Mouse (Mus musculus): ENCODE data around the gene Mettl18. TPM values are rescaled to one million over a fixed set of nuclear protein-coding genes. Genes with fewer than 3 reads are reported as not detected.
"Not testable (repeated sequence)": the region's sequence is repeated elsewhere in the genome, so short reads cannot be mapped to it uniquely, and the experiment has no call there.

Gene Mettl18
- total RNA-seq (2021) = 1 to 10 TPM; 5.0 to 5.3 TPM

- peak; percentile 88 to 89 for DNase-seq (ENCODE audit: low spot score in 2 of 2)
- intact Hi-C loops (cut with DNase I) = loop anchor here (1.0 kb wide), 1 partner anchor 66 kb away; the partner anchor contains the start of gene Scyl3
Measured at GRCm38 (mm10) chr1:163994721-163995608, at the start of gene Mettl18, which contains the start of gene BC055324. Mettl18 (plus strand) TSS chr1:163994889. BC055324 (minus strand) TSS chr1:163994796.

GRCm38 (mm10) chr1:163953396-163953795 lies 41.3 kb upstream of the Mettl18 start:
- no peak for DNase-seq (ENCODE audit: low spot score in 2 of 2)
- intact Hi-C loops (cut with DNase I) = no loop called here

DNA sequence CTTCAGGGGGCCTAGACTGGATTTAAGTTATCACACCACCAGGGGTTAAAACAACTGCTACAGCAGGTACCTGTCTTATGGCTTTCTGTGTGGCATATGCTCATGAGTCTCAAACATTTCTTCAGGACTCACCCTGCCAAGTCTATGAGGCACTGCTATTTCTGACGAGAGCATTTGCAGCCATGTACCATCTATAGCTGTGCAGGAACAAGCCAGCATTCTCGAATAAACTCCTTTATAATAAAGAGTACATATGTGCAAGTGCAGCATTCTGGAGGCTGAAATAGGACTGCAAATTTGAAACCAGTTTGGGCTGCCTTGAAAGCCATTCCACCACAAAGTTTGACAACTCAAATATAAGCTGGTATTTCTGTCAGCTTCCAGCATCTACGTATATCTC lies 36.7 kb upstream of the Mettl18 start:
- intact Hi-C loops (cut with DNase I) = no loop called here
- no peak for DNase-seq (ENCODE audit: low spot score in 2 of 2)

DNA sequence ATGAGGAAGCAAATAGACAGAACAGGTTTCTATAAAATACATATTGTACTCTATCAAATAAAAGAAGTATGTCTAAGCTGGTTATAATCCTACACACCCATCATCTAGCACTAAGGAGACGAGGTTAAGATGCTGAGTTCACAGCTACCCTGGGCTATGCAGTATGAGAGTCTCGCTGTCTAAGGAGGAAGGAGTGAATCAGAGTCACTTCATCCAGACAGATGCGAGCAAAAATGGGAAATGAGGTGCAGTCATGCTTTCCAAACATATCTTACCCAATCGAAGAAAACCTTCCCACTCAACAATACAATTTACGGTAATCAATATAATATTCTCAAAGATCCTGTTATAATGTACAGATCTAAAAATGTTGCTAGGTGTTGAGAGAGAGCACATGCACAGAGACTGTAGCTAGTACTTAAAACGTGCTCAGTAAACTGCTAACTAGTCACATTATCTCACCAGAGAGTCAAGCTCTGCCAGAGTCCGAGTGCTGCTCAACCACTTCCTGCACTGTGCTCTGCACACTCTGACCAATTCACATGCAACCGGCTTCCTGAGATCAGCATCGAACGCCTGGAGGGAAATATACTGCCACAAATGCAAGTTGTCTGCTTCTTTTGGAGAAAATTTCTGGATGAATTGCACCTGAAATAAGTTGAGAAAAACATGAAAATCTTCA lies 30.5 kb upstream of the Mettl18 start:
- DNase-seq (ENCODE audit: low spot score in 2 of 2) = no peak
- intact Hi-C loops (cut with DNase I) = no loop called here

GRCm38 (mm10) chr1:163974471-163974870 lies 20.2 kb upstream of the Mettl18 start:
- DNase-seq (ENCODE audit: low spot score in 2 of 2) = no peak
- intact Hi-C loops (cut with DNase I) = no loop called here

DNA sequence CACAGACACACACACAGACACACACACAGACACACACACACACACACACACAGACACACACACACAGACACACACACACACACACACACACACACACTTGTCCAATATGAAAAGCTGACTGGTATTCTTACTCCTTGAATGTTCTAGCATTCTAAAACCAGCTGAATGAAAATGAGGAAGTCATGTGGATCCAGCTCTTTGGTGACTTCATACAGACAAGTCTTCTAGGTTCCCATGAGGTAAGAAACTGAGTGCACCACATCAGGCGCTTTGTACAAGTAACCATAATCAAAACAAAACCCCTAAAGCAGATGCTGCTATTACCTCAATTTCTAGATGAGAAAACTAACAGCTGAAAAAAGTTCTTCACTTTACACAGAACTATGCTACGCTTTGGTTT lies 19.6 kb upstream of the Mettl18 start:
- intact Hi-C loops (cut with DNase I) = no loop called here
- no peak for DNase-seq (ENCODE audit: low spot score in 2 of 2)

DNA sequence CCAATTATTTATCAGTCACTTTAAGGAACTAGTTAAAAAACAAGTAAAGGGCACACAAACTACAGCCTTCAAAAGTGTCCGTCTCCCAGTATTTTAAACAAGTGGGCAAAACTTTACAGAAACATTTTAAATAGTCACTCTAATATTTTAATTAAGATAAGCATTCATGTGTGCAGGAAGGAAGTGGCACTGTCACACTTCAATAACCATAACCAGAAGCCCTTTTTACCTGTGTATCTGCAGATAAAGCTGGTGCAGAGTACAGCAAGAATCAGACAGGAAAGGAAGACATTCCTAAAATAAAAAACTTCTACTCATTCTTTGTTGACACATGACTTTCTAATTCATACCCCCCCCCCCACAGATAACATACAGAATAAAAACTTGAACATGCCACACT lies 18.2 kb upstream of the Mettl18 start:
- no peak for DNase-seq (ENCODE audit: low spot score in 2 of 2)
- intact Hi-C loops (cut with DNase I) = no loop called here

GRCm38 (mm10) chr1:163992371-163992770 lies 2.3 kb upstream of the Mettl18 start:
- DNase-seq (ENCODE audit: low spot score in 2 of 2) = no peak
- intact Hi-C loops (cut with DNase I) = no loop called here

DNA sequence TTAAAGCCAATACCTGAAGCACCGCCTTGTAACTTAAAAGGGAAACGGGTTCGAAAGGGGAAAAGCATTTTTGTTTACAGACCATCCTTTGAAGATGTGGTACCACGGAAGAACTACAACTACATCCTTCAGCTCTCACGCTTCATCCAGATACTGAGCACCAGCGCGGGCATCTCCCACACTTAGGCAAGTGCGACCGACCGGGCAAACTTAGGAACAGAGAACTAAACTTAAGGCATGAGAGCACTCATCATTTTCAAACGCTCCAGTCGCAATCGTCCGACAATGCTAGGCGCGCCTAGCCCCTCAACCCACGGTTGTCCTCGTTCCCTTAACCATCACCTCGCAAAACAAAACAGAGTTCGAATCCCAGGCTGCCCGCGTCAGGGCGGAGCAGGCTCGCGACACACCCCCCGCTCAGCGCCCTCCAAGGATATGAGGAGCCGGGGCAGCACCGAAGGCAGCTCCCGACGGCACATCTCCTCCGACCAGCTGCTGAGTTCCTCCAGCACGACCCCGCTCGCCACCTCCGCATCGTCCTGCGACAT lies 442 bp upstream of the Mettl18 start:
- intact Hi-C loops (cut with DNase I) = no loop called here
- no peak for DNase-seq (ENCODE audit: low spot score in 2 of 2)

DNA sequence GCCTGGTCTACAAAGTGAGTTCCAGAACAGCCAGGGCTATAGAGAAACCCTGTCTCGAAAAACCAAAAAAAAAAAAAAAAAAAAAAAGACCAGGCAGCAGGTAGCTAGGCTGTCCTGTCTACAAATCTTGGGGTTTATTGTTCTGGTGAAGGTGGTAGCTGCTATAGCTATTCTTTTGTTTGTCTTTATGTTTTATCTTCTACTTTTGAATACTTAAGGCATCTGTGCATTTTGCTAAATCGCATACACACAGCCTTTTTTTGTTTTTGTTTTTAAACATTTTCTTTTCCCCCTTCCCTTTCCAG lies 872 bp downstream of the Mettl18 start:
- DNase-seq (ENCODE audit: low spot score in 2 of 2) = no peak
- intact Hi-C loops (cut with DNase I) = loop anchor here (1.0 kb wide), 1 partner anchor 66 kb away; the partner anchor contains the start of gene Scyl3

DNA sequence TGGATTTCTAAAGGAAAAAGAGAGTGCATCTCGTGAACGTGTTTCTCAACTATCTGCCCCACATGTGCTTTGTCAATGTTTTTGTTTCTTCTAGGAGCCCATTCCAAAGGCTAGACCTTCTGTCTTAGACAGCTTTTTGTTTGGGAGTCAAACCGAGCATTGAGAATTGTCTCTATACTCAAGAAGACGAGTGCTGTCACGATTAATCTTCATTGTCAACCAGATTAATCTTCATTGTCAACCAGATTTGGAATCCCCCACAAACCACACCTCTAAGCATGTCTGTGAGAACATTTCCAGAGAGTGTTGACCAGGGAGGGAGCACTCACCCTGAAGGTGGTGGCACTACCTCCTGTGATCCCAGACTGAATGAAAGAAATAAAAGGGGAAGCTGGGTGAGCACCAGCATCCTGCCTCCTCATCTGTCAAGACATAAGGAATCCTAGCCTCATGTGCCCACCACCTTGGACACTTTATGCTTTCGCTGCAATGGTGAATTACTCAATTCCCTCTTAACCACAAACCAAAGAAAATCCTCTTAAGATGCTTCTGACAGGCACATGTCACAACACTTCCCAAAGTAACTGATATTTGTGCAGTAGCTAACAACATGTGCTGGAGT lies 7.3 kb downstream of the Mettl18 start:
- no peak for DNase-seq (ENCODE audit: low spot score in 2 of 2)
- intact Hi-C loops (cut with DNase I) = no loop called here

GRCm38 (mm10) chr1:164004311-164004710 lies 9.6 kb downstream of the Mettl18 start:
- intact Hi-C loops (cut with DNase I) = no loop called here
- DNase-seq (ENCODE audit: low spot score in 2 of 2) = no peak

DNA sequence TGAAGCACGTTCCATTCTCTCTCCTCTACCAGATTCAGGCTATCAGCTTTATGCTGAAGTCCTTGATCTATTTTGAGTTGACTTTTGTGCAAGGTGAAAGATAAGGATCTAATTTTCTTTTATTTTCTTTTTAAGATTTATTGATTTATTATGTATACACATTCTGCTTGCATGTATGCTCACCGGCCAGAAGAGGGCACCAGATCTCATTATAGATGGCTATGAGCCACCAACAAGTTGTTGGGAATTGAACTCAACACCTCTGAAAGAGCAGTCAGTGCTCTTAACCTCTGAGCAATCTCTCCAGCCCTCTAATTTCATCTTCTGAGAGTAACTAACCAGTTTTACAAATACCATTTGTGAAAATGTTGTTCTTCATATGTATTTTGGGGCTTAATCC lies 14.5 kb downstream of the Mettl18 start:
- DNase-seq (ENCODE audit: low spot score in 2 of 2) = no peak

DNA sequence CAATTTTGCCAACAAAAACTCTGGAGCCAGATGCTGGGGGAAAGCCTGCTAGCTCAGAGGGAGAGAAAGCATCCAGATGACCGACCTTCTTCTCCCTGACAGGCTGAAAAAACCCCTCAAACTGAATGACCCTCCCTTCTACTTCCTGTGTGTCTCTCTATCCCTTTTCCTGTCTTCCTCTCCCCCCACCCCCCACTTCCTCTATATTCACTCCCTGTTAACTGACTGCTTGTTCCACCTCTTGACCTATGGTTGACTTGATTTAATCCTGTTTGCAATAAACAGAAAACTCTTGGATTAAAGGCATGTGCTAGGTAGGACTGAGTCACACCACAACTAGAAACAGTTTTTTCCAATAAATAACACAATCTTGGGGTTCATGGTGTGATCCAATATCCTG lies 19.9 kb downstream of the Mettl18 start:
- intact Hi-C loops (cut with DNase I) = no loop called here
- no peak for DNase-seq (ENCODE audit: low spot score in 2 of 2)

More for the DNA sequence above, 14.5 kb downstream of the Mettl18 start:
- intact Hi-C loops (cut with DNase I) = no loop called here

DNA sequence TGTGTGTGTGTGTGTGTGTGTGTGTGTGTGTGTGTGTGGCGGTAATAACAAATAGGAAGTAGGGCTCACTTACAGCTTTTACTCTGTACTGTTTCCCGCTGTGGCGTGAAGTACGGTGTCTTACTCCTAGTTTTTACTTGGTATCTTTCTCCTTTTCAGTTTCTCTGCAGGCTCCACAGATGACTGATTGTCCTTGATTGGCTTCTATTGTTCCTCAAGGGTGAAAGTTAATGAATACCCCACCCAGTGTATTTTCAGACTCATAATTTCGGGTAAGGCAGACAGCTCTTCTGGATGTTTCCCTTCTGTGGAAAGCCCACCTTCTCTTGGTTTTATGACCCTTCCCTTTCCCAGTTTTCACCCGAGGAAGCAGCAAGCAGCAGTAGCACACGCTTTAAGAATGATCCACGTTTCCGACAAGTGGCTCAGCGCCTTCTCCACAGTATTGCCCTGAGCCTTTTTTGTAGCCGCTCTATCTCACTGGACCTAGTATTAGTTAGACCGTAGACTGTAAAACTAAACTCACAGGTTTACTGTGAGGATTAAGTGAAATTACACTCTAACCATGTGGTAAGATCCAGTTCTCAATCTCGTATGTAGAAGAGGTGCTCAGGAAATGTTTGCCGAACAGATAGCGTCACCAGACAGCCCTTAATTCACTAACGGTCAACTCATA lies 23.7 kb downstream of the Mettl18 start:
- intact Hi-C loops (cut with DNase I) = no loop called here
- DNase-seq (ENCODE audit: low spot score in 2 of 2) = no peak

- no peak for DNase-seq (ENCODE audit: low spot score in 2 of 2)
- intact Hi-C loops (cut with DNase I) = no loop called here
Measured at GRCm38 (mm10) chr1:164019789-164020188, 25.1 kb downstream of the Mettl18 start.

DNA sequence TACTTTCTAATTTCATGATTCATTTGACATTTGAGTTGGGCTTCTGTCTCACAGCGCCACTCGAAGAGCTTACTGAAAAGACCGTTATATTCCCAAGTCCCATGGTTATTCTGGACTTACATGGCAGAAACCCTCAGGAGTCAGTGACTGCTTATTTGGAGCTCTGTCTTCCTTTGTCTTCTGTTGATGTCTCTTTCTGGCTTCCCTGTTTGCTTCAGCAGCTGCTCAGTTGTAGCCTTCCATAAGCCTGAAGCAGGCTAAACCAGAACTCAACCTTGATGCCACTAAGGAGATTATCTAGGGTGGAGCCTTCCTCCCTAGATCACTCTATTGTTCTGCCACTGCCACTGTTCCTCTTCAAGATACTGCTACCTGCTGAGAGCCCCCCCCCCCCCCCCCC lies 26.1 kb downstream of the Mettl18 start:
- DNase-seq (ENCODE audit: low spot score in 2 of 2); intact Hi-C loops (cut with DNase I): not testable (repeated sequence)

DNA sequence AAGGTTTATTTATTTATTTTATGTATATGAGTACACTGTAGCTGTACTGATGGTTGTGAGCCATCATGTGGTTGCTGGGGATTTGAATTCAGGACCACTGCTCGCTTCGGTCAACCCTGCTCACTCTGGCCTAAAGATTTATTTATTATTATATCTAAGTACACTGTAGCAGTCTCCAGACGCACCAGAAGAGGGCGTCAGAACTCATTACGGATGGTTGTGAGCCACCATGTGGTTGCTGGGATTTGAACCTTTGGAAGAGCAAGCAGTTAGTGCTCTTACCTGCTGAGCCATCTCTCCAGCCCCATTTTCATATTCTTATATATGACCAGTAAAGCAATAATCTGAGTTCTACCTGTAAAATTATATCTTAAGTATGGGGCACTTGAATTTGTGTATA lies 27.4 kb downstream of the Mettl18 start:
- DNase-seq (ENCODE audit: low spot score in 2 of 2); intact Hi-C loops (cut with DNase I): not testable (repeated sequence)

GRCm38 (mm10) chr1:164025685-164026084 lies 31.0 kb downstream of the Mettl18 start:
- no peak for DNase-seq (ENCODE audit: low spot score in 2 of 2)
- intact Hi-C loops (cut with DNase I) = no loop called here

GRCm38 (mm10) chr1:164027416-164027815 lies 32.7 kb downstream of the Mettl18 start:
- intact Hi-C loops (cut with DNase I) = no loop called here
- DNase-seq (ENCODE audit: low spot score in 2 of 2) = no peak

All from left cerebral cortex, postnatal 36 days (tissue).